ENCODE assay signal across 8 mouse cellular contexts in the genomic region with DNA sequence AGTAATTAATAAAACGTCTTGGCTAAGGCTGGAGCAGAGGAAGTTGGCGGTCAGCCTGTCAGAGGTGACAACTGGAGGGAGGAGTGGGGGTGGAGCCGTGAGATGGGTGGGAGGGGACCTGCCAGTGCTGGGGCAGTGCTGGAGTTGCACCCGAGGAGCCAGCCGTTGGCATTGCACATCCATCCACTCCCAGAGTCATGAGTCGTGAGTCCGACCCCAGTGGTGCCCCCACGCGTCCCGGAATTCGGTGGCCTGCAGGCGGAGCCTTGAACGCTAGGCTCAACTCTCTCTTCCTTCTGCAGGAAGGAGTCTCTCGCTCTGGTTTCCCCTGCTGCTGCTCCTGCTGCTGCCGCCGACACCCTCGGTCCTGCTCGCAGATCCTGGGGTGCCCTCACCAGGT. TPM values are rescaled to one million over a fixed set of nuclear protein-coding genes. Genes with fewer than 3 reads are reported as not detected.
DNase-seq lines count a peak whose midpoint lies in the region; ATAC-seq and TF ChIP-seq lines count a peak whose summit lies in the region.

A gene (plus strand): TSS at position 61 of the 400 bp plus-strand sequence.

- DNase-seq in spleen, adult 18-20 months: peak; percentile 22 to 40
- no peak for DNase-seq in spleen, adult 12 weeks (ENCODE audit: low spot score)
- DNase-seq in c-Kit-positive CD71-positive TER-119-negative erythroid progenitor cells, embryonic 14.5 days (ENCODE audit: low read depth): peak; percentile 8
- DNase-seq in heart, adult 2 months: peak; percentile 76 to 79
- DNase-seq in kidney, adult 18-20 months: peak; percentile 70
- DNase-seq in limb, embryonic 14.5 days (ENCODE audit: low spot score): peak; percentile 28
- DNase-seq in cerebellum, adult 9-11 months: no peak

- under 1% methylated on average over 18 of the region's 18 CpGs for WGBS in heart, adult 2 months
- WGBS in limb, embryonic 14.5 days: under 1% methylated on average over 18 of the region's 18 CpGs
- 2% methylated on average over 18 of the region's 18 CpGs for WGBS in midbrain, embryonic 13.5 days

- peaks cover 13% of the 10 kb centered on the region for H3K4me1 ChIP-seq in heart, adult 2 months (ENCODE audit: control insufficient read depth, insufficient read depth, low read length)
- peaks cover 3% of the 10 kb centered on the region; the same call in 1 of the 2 replicates for H3K4me1 ChIP-seq in limb, embryonic 14.5 days (ENCODE audit: control insufficient read depth, insufficient read depth, low read length)
- peaks cover 10% of the 10 kb centered on the region for H3K4me1 ChIP-seq in midbrain, embryonic 13.5 days (replicated peaks)

- H3K27ac ChIP-seq in heart, adult 2 months: peak within 1 kb of the TSS; percentile 68
- H3K27ac ChIP-seq in limb, embryonic 14.5 days (replicated peaks; ENCODE audit: low read depth, low read length): no peak within 1 kb of the TSS
- H3K27ac ChIP-seq in midbrain, embryonic 13.5 days: no peak within 1 kb of the TSS

- H3K9me3 ChIP-seq in limb, embryonic 14.5 days (ENCODE audit: control insufficient read depth, low read length): no peaks in the 10 kb centered on the region
- no peaks in the 10 kb centered on the region for H3K9me3 ChIP-seq in midbrain, embryonic 13.5 days

- peak; percentile 54; the same call in 1 of the 2 replicates for ATAC-seq in limb, embryonic 14.5 days (ENCODE audit: low FRiP score, low read depth)
- ATAC-seq in midbrain, embryonic 13.5 days: peak; percentile 61

- 0 out of 2 replicates have a peak, but pooled peaks have one; percentile 17 for TF ChIP-seq CTCF in heart, adult 2 months (IDR thresholded peaks at IDR 0.05)

- H3K79me2 ChIP-seq in heart, adult 2 months (replicated peaks; ENCODE audit: control insufficient read depth, insufficient read depth, low read length): no peaks in the 10 kb centered on the region

- peak within 1 kb of the TSS; percentile 67 for H3K9ac ChIP-seq in heart, adult 2 months (ENCODE audit: low read depth, low read length)
- H3K9ac ChIP-seq in limb, embryonic 14.5 days (ENCODE audit: low read depth, low read length, severe bottlenecking): peak within 1 kb of the TSS; percentile 65
- H3K9ac ChIP-seq in midbrain, embryonic 13.5 days (replicated peaks): peak within 1 kb of the TSS; percentile 61

- intact Hi-C loops in heart, adult 2 months (cut with DNase I): no loop called here

- peak within 1 kb of the TSS; percentile 57 for H3K4me3 ChIP-seq in heart, adult 2 months
- H3K4me3 ChIP-seq in limb, embryonic 14.5 days (replicated peaks; ENCODE audit: low read length): peak within 1 kb of the TSS; percentile 50
- H3K4me3 ChIP-seq in midbrain, embryonic 13.5 days (replicated peaks): peak within 1 kb of the TSS; percentile 37

- peak within 1 kb of the TSS; percentile 88 for H3K4me2 ChIP-seq in limb, embryonic 14.5 days (replicated peaks; ENCODE audit: low read depth, low read length, severe bottlenecking)
- H3K4me2 ChIP-seq in midbrain, embryonic 13.5 days (replicated peaks): peak within 1 kb of the TSS; percentile 63

- TF ChIP-seq EP300 in heart, adult 2 months (IDR thresholded peaks at IDR 0.05; ENCODE audit: insufficient read depth, low read depth, low read length): 0 out of 2 replicates have a peak, but pooled peaks have one; percentile 15

- no peaks in the 10 kb centered on the region for H3K27me3 ChIP-seq in heart, adult 2 months (ENCODE audit: control insufficient read depth, insufficient read depth, low read length)
- H3K27me3 ChIP-seq in limb, embryonic 14.5 days (ENCODE audit: control insufficient read depth, insufficient read depth, low read length): no peaks in the 10 kb centered on the region
- H3K27me3 ChIP-seq in midbrain, embryonic 13.5 days: peaks cover 26% of the 10 kb centered on the region

- H3K36me3 ChIP-seq in heart, adult 2 months (ENCODE audit: control insufficient read depth, insufficient read depth, low read length): no peaks in the 10 kb centered on the region
- no peaks in the 10 kb centered on the region for H3K36me3 ChIP-seq in limb, embryonic 14.5 days (ENCODE audit: control insufficient read depth, insufficient read depth, low read length)
- H3K36me3 ChIP-seq in midbrain, embryonic 13.5 days: no peaks in the 10 kb centered on the region

- TF ChIP-seq POLR2A in heart, adult 2 months (IDR thresholded peaks at IDR 0.05; ENCODE audit: insufficient read depth, low read depth, low read length): peak; percentile 75
- no peak for TF ChIP-seq POLR2A in limb, embryonic 14.5 days (IDR thresholded peaks at IDR 0.05; ENCODE audit: borderline replicate concordance, extremely low read depth, insufficient read depth, insufficient read length)

RNA-seq across cellular contexts. Expression of the gene that starts here (rescaled TPM):
- total RNA-seq in heart, adult 2 months (2021): 10 to 100 TPM; 14.4 to 15.8 TPM
- polyA plus RNA-seq in heart, adult 2 months (2012; rRNA removed): 20.0 and 22.3 TPM in 2 replicates
- 10.7 and 11.9 TPM in 2 replicates for polyA plus RNA-seq in limb, embryonic 14.5 days (2012; rRNA removed)
- 14.4 and 15.0 TPM in 2 replicates for polyA plus RNA-seq in limb, embryonic 14.5 days (2014; fragmentation: Nextera tagmentation; extraction: Ambion mirVana)
- polyA plus RNA-seq in midbrain, embryonic 13.5 days (2015; fragmentation: Nextera tagmentation; extraction: Ambion mirVana): 2.9 and 3.7 TPM in 2 replicates

Comparison
In these comparisons a context has a peak if more than half of its experiments do, and no peak if none do; other contexts are left out.
1. DNase-seq: peak in spleen, adult 18-20 months (2 of 2), c-Kit-positive CD71-positive TER-119-negative erythroid progenitor cells, embryonic 14.5 days (single experiment), heart, adult 2 months (2 of 2), kidney, adult 18-20 months (single experiment) and limb, embryonic 14.5 days (single experiment); none in spleen, adult 12 weeks (single experiment) and cerebellum, adult 9-11 months (single experiment).
2. Peak in every context shown above with its lines, with median percentiles within 50 percentile points of each other: H3K4me3 ChIP-seq and H3K9ac ChIP-seq.